Mouse (Mus musculus) kidney, embryonic 15.5 days (tissue): ENCODE results near the gene Ppp1r27. TPM values are rescaled to one million over a fixed set of nuclear protein-coding genes. Genes with fewer than 3 reads are reported as not detected.
"Not testable (repeated sequence)": the region's sequence is repeated elsewhere in the genome, so short reads cannot be mapped to it uniquely, and the experiment has no call there.

Source experiments
- ATAC-seq: fragments of 200-750 bp; cut with Nextera tagmentation; replicated peaks from 2 replicates; pipeline ENCODE4 v1.8.0; 2017; ENCODE audit warnings: moderate TSS enrichment; ENCODE audit not compliant: low FRiP score
- H3K27ac ChIP-seq: fragments of 300-500 bp; sonication (generic); 2 replicates; pipeline ENCODE4 v1.5.1; 2015; ENCODE audit warnings: mild to moderate bottlenecking, inconsistent platforms
- H3K27me3 ChIP-seq: fragments of 300-500 bp; sonication (generic); 2 replicates; pipeline ENCODE4 v1.6.1; 2015; ENCODE audit warnings: inconsistent platforms
- H3K36me3 ChIP-seq: fragments of 300-500 bp; sonication (generic); 2 replicates; pipeline ENCODE4 v1.6.1; 2015; ENCODE audit warnings: inconsistent platforms
- H3K4me1 ChIP-seq: fragments of 300-500 bp; sonication (generic); 2 replicates; pipeline ENCODE4 v1.6.1; 2015; ENCODE audit warnings: inconsistent platforms
- H3K4me2 ChIP-seq: fragments of 300-500 bp; sonication (generic); 2 replicates; pipeline ENCODE4 v1.6.1; 2015; ENCODE audit warnings: moderate library complexity, mild to moderate bottlenecking, inconsistent platforms
- H3K4me3 ChIP-seq: fragments of 300-500 bp; sonication (generic); replicated peaks from 2 replicates; pipeline ENCODE4 v1.5.1; 2015; ENCODE audit warnings: mild to moderate bottlenecking, inconsistent platforms
- H3K9ac ChIP-seq: fragments of 300-500 bp; sonication (generic); 2 replicates; pipeline ENCODE4 v1.6.1; 2015; ENCODE audit warnings: mild to moderate bottlenecking, inconsistent platforms
- H3K9me3 ChIP-seq: fragments of 300-500 bp; sonication (generic); replicated peaks from 2 replicates; pipeline ENCODE4 v1.6.1; 2016; ENCODE audit warnings: inconsistent platforms
- WGBS: fragments of 180-500 bp; shearing (Covaris S2); methylation state at CpG from one replicate; pipeline ENCODE4 v1.1.7; 2015; ENCODE audit warnings: mixed read lengths; 5-methylcytosine and 5-hydroxymethylcytosine counted together
- polyA plus RNA-seq: library from polyadenylated mRNA; unstranded; fragments of >200 nt; fragmentation: Nextera tagmentation; extraction: Ambion mirVana; gene quantifications from 2 replicates; pipeline ENCODE4 v1.2.1, GENCODE M21; 2015

Ppp1r27 gene
- polyA plus RNA-seq: 0.49 and 1.4 TPM in 2 replicates

DNA sequence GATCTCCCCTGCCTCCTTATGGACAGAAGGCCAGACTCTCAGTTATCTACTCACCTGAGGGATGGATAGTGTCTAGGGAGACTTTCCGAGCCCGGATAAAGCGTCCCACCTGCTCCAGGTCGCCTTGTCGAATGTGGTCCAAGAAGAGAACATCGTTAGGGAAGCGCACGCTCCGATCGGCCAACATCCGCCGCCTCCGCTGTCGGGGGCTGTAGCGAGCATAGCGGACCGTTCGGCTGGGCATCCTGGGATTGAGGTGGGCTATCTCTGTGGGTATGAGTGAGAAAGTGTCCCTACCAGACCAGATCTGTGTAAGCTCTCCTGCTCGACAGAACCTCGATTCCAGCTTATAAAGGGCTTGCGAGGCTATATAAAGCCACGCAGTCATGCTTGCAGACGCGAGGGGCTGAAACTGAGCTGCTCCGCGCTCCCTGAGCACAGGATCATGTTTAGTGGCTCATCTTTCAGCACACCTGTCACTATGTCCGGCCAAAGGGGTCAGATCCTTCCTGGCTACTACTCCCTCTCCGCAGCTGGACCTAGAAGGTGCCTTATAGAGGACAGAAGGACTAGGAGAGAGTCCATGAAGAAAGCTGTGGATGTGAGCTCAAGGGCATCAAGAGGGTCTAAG, at the start of gene Ppp1r27:
Gene Ppp1r27, minus strand, starts transcription at position 323 of the 631 bp plus-strand sequence.
- Histone ChIP-seq H3K27ac (peak within 1 kb of the TSS; percentile 96), H3K36me3 (peaks cover 8% of the 10 kb centered on the region), H3K4me2 (peak within 1 kb of the TSS; percentile 86), H3K9me3 (no peaks in the 10 kb centered on the region), H3K4me3 (peak within 1 kb of the TSS; percentile 97), H3K4me1 (peaks cover 31% of the 10 kb centered on the region), H3K9ac (peak within 1 kb of the TSS; percentile 96), H3K27me3 (no peaks in the 10 kb centered on the region)
- no peak for ATAC-seq
- 89% methylated on average over 28 of the region's 28 CpGs for WGBS

DNA sequence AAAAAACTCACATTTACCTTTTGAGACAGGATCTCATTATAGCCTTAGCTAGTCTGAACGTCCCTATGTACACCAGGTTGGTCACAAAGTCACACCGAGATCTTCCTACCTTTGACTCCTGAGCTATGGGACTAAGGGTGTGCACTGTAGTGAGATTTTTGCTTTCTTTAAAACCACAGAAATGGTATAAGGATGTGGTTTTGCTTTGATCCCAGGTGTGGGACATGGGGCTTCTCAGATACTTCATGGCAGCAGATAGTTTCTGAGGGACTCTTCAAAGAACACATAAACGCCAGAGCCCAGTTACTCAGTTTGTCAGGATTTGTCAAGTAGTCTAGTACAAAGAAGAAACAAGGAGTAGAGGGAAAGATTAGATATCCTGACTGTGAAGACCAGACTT, 49.8 kb upstream of the Ppp1r27 start:
- Histone ChIP-seq H3K4me2 (no peak overlapping the region), H3K27me3 (no peaks in the 10 kb centered on the region), H3K9ac (no peak overlapping the region), H3K27ac (no peak overlapping the region), H3K4me3 (no peak overlapping the region), H3K4me1 (peaks cover 29% of the 10 kb centered on the region), H3K9me3 (no peaks in the 10 kb centered on the region), H3K36me3 (peaks cover 72% of the 10 kb centered on the region)
- ATAC-seq: no peak
- WGBS: 94% methylated on average over 3 of the region's 3 CpGs

DNA sequence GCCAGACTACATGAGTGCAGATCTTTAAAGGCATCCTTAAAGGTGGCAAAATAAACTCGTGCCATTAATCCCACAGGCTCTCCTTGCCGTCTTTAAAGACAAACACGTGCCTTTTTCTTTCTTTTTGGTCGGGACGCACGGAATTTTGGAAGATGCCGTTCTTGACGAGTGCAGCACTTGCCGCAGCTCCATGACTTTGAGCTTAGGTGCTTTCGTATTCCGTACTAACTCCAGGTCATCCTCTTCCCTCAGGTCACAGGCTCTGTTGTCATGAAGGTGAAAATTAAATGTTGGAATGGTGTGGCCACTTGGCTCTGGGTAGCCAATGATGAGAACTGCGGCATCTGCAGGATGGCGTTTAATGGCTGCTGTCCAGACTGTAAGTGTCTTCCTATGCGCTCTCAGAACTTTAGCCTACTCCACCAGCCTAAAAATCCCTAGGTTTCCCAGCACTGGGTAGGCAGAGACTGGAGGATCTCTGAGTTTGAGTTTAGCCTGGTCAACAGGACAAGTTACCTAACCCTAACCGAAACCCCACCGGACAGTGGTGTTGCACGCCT, 48.1 kb upstream of the Ppp1r27 start:
- Histone ChIP-seq H3K9ac (peak overlapping the region; percentile 74), H3K27ac (peak overlapping the region; percentile 89), H3K4me3 (peak overlapping the region; percentile 99), H3K27me3 (no peaks in the 10 kb centered on the region), H3K36me3 (peaks cover 71% of the 10 kb centered on the region), H3K9me3 (no peaks in the 10 kb centered on the region), H3K4me1 (peaks cover 32% of the 10 kb centered on the region), H3K4me2 (peak overlapping the region; percentile 92)
- 41% methylated on average over 17 of the region's 17 CpGs for WGBS
- ATAC-seq: no peak

DNA sequence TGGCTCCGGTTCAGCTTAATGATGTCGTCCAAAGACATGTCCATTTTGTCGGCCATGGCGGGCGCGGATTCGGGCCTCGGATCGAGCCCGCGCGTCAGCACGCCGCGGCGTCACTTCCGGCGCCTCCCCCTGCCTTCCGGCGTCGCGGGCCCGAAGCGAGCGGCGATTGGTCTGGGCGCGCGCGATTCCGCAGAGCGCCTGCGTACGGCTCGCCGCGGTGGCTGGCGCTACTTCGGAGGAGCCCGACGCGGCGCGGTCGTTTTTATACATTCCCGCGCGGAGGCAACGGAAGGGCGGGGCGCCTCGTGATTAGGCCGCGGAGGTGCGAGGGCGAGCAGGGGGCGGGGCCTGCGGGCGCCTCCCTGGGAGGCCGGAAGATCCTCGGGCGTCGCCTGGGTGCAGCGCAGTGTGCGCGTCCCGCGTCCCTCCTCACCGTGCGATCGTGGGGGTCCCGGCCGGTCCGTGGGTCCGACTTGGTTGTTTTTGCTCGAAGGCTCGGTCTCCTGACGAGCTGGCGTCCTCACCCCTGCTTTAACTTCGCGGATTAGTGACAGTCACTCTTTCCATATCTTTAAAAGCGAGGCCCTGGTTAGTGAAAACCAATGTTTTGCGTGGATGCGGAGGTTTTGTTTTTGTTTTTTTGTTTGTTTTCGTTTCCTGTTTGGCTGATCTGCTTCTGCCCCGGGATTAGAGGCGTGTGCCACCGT, 47.5 kb upstream of the Ppp1r27 start, which contains the start of the genes Alyref and Anapc11:
Gene Alyref, minus strand, starts transcription at position 83 of the 707 bp plus-strand sequence.
Gene Anapc11, plus strand, starts transcription at position 139 of the 707 bp plus-strand sequence.
- under 1% methylated on average over 86 of the region's 88 CpGs for WGBS

DNA sequence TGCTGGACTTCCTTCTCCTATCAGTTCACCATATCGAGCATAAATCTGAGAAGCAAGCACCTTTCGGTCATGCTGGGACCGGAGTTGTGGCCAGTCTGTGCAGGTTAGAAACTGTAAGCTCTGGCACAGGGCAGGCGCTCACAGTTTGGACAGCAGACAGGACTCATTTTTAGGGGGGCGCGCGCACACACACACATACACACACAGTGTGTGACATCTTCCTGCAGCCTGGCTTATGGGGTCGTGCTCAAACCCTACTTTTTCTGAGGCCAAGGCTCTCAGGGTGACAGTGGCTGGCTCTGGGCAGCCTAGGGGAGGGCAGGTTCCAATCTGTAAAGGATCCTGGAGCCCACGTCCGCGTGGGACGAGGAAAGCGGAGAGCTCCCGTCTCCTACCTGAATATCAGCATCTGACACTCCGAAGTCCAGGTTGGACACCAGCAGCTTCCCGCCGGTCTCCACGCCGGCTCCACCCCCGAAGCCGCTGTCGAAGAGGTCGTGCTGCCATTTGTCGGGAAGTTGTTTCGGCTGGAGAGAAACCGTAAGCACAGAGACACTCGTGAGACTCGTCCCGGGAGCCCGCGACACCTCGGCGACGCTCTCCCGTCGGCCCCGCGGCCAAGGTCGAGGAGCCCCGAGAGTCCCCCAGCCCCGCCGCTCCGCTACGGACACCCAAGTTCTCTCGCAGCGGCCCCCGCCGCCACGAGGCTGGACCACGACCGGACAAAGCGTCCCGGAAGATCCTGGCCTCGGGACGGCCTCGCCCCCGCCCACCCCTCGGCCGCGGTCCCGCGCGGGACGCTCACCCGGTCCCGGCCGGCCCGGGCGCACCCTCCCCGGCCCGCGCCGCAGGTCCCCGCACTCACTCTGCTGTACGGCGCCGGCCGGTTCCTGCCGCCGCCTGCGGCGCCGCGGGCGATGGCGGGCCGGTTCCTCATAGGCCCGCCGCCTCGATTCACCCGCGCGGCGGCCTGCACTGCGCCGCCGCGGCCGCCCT, 46.6 kb upstream of the Ppp1r27 start:
- peak overlapping the region; percentile 92 for H3K9ac ChIP-seq
- H3K9me3 ChIP-seq: no peaks in the 10 kb centered on the region
- H3K36me3 ChIP-seq: peaks cover 71% of the 10 kb centered on the region
- no peaks in the 10 kb centered on the region for H3K27me3 ChIP-seq
- 2% methylated on average over 99 of the region's 99 CpGs for WGBS
- H3K27ac ChIP-seq: peak overlapping the region; percentile 89
- peaks cover 32% of the 10 kb centered on the region for H3K4me1 ChIP-seq
- peak overlapping the region; percentile 99 for H3K4me3 ChIP-seq
- ATAC-seq: peak; percentile 61
- peak overlapping the region; percentile 92 for H3K4me2 ChIP-seq

More for the DNA sequence above, 47.5 kb upstream of the Ppp1r27 start, which contains the start of the genes Alyref and Anapc11:
- H3K4me3 ChIP-seq: peak within 1 kb of the TSS; percentile 99
- H3K27me3 ChIP-seq: no peaks in the 10 kb centered on the region
- H3K4me2 ChIP-seq: peak within 1 kb of the TSS; percentile 92
- ATAC-seq: peak; percentile 98
- H3K27ac ChIP-seq: peak within 1 kb of the TSS; percentile 89
- peaks cover 32% of the 10 kb centered on the region for H3K4me1 ChIP-seq
- no peaks in the 10 kb centered on the region for H3K9me3 ChIP-seq
- H3K9ac ChIP-seq: peak within 1 kb of the TSS; percentile 92
- H3K36me3 ChIP-seq: peaks cover 71% of the 10 kb centered on the region

DNA sequence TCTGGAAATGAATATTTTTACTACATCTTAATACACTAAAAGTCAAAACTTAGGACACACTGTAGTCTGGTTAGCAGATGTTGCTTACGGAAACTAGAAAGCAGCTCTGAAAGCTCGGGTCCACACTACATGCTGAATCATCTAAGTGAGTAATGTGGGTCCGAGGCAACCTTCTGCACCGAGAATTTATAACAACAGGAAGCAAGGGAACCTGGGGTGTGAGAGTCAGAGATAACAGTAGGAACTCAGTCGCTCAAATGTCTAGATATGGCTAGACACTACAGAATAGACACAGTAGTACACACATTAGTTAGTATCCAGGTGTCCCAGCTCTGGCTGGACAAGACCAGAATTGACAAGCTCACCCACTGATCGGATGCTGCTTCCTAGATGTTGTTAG, 37.6 kb upstream of the Ppp1r27 start:
- ATAC-seq: no peak
- Histone ChIP-seq H3K4me1 (no peaks in the 10 kb centered on the region), H3K4me2 (no peak overlapping the region), H3K4me3 (no peak overlapping the region), H3K9ac (no peak overlapping the region), H3K27me3 (no peaks in the 10 kb centered on the region), H3K27ac (no peak overlapping the region), H3K9me3 (no peaks in the 10 kb centered on the region), H3K36me3 (peaks cover 99% of the 10 kb centered on the region)
- WGBS: 90% methylated on average over 6 of the region's 6 CpGs

DNA sequence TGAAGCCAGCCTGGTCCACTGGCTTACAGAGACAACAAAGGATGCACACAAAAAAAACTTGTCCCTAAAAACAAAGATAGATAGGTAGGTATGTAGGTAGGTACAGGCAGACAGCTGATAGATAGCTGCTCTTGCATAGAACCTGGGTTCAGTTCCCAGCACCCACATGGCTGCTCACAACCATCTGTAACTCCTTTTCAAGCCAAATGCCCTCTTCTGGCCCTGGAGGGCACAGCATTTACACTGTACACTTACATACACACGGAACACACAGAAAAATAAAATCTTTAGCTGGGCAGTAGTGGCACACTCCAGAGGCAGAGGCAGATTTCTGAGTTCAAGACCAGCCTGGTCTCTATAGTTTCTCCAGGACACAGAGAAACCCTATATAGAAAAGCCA, 33.0 kb upstream of the Ppp1r27 start:
- no peak overlapping the region for H3K9ac ChIP-seq
- ATAC-seq: no peak
- peaks cover 66% of the 10 kb centered on the region for H3K36me3 ChIP-seq
- 100% methylated on average over 1 of the region's 1 CpGs for WGBS
- no peaks in the 10 kb centered on the region for H3K9me3 ChIP-seq
- H3K27me3 ChIP-seq: no peaks in the 10 kb centered on the region
- no peak overlapping the region for H3K27ac ChIP-seq
- no peak overlapping the region for H3K4me3 ChIP-seq
- peaks cover 29% of the 10 kb centered on the region for H3K4me1 ChIP-seq
- no peak overlapping the region for H3K4me2 ChIP-seq

DNA sequence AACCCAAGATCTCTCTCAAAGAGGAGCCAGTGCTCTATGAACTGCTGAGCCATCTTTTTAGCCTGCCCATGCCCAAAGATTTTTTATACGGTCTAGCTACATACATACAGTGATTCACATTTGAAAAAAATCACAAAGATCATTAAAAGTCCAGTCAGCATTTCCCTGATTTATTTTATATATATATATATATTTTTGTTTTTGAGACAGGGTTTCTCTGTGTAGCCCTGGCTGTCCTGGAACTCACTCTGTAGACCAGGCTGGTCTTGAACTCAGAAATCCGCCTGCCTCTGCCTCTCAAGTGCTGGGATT, 32.0 kb upstream of the Ppp1r27 start:
- H3K9me3 ChIP-seq, ATAC-seq, H3K27me3 ChIP-seq, H3K4me2 ChIP-seq, H3K9ac ChIP-seq, H3K4me3 ChIP-seq: not testable (repeated sequence)
- 92% methylated on average over 2 of the region's 2 CpGs for WGBS
- Histone ChIP-seq H3K36me3 (peaks cover 66% of the 10 kb centered on the region), H3K27ac (peak overlapping the region; percentile 94; the same call in 1 of the 2 replicates), H3K4me1 (peaks cover 39% of the 10 kb centered on the region)

DNA sequence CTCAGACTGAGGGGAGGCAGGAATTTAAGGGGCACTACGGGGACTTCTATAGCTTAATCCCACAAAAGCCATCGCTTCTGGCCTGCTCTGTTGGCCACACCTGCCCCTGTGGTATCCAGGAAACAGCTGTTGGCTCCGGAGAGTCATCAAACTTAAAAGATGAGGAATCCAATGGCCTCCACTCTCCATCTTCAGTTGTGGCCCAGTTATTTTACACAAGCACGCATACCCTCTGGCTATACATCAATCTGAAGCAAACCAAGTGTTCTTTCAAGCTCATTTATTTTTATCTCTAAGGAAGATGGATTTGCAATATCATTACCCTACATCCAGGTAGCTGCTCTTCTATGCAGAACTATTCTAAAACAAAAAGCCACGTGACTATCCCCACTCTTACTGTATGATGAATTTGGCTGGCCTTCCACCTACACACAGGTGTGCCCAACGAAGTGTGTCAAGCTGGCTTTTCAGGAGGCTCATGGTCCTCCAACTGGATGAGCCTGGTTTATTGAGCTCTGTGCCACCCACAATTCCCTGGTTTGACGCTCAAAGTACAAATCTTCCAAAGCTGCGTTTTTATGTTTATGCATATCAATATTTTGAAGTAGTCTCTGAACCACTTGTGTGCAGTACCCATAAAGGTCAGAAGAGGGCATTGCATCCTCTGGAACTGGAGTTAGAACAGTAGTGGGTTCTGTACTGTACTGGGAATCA, 31.5 kb upstream of the Ppp1r27 start:
- Histone ChIP-seq H3K9ac (peak overlapping the region; percentile 96), H3K27me3 (no peaks in the 10 kb centered on the region), H3K4me2 (peak overlapping the region; percentile 90), H3K27ac (peak overlapping the region; percentile 94), H3K4me1 (peaks cover 44% of the 10 kb centered on the region), H3K9me3 (no peaks in the 10 kb centered on the region), H3K36me3 (peaks cover 66% of the 10 kb centered on the region), H3K4me3 (peak overlapping the region; percentile 95)
- WGBS: 71% methylated on average over 8 of the region's 8 CpGs
- no peak for ATAC-seq

DNA sequence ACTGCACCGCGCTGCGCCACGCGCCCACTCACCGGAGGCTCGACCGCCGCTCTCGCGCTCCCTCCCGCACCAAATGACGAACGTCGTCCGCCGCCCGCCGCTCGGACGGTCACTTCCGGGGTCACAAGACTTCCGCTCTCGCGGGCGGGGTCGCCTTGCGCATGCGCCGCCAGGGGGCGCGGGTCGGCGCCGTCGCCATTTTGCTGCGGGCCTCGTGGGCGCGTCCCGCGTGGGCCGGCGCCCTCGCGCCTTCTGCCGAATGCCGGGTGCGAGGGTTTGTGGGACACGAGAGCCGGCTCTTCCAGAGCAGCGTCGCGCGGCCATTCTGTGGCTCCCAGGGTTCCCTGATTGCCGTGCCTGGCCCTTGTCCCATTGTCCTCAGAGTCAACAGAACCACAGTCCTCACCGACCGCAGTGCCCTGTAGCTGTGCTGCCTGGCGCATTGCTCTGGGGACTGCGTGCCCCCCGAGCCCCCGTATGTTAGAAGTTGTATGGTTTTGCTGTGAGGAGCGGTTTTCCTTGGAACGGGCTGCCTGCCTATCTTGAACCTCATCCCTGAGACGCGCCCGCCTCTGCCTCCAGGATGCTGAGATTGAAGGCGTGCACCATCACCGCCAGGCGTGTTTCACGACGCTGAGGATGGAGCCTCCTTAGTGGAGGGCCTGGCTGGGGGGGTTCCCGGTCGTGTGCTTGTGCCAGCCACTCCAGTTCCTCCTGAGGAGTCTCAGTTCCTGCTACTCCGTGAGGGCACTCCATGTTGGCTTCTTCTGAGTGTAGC, 30.7 kb upstream of the Ppp1r27 start, which contains the start of gene Arhgdia:
Gene Arhgdia, minus strand, starts transcription at position 135 of the 778 bp plus-strand sequence.
- peaks cover 48% of the 10 kb centered on the region for H3K4me1 ChIP-seq
- no peaks in the 10 kb centered on the region for H3K27me3 ChIP-seq
- H3K4me2 ChIP-seq: peak within 1 kb of the TSS; percentile 90
- WGBS: 5% methylated on average over 66 of the region's 75 CpGs
- peak within 1 kb of the TSS; percentile 94 for H3K27ac ChIP-seq
- no peaks in the 10 kb centered on the region for H3K9me3 ChIP-seq
- peaks cover 62% of the 10 kb centered on the region for H3K36me3 ChIP-seq
- peak within 1 kb of the TSS; percentile 96 for H3K9ac ChIP-seq
- peak within 1 kb of the TSS; percentile 95 for H3K4me3 ChIP-seq
- ATAC-seq: peak; percentile 15; the same call in 1 of the 2 replicates
